ENCODE assay signal across 8 mouse cellular contexts in the genomic region with DNA sequence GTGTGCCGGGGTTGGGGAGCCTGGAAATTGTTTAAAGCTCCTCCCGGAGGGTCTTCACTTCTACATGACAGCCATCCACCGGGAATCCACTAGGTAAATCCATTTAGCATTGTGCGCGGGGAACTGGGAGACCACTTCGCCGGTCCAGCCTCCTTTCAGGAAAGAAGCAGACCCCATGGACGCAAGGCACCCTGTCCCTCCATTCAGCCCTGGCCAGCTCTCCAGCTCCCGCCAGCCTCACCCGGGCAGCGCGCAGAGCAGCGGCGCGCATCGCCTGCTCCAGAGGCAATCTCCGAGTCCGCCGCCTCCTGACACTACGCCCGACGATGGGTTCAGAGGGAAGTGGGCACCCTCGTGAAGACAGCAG.
DNase-seq lines count a peak whose midpoint lies in the region; ATAC-seq lines count a peak whose summit lies in the region.

No protein-coding gene starts in this region.

- H3K4me2 ChIP-seq in neural tube, embryonic 14.5 days (ENCODE audit: low read depth, low read length) = peak overlapping the region; percentile 64

- peaks cover 20% of the 10 kb centered on the region for H3K4me1 ChIP-seq in limb, embryonic 10.5 days
- H3K4me1 ChIP-seq in neural tube, embryonic 14.5 days (ENCODE audit: control insufficient read depth, insufficient read depth, low read length) = peaks cover 5% of the 10 kb centered on the region; the same call in 1 of the 2 replicates

- H3K27ac ChIP-seq in limb, embryonic 10.5 days = peak overlapping the region; percentile 68; the same call in 1 of the 2 replicates
- peak overlapping the region; percentile 91 for H3K27ac ChIP-seq in neural tube, embryonic 14.5 days (ENCODE audit: low read depth, low read length)

- ATAC-seq in cerebellum, adult (ENCODE audit: insufficient number of reproducible peaks, low FRiP score, low TSS enrichment) = no peak
- ATAC-seq in granulocyte monocyte progenitor cell, adult 5-6 weeks (replicated peaks; ENCODE audit: poor library complexity, severe bottlenecking) = peak; percentile 66
- ATAC-seq in neural tube, embryonic 14.5 days (ENCODE audit: low read depth) = peak; percentile 71

- WGBS in limb, embryonic 10.5 days = under 1% methylated on average over 23 of the region's 23 CpGs
- under 1% methylated on average over 23 of the region's 23 CpGs for WGBS in neural tube, embryonic 14.5 days

- H3K4me3 ChIP-seq in limb, embryonic 10.5 days = peak overlapping the region; percentile 70
- peak overlapping the region; percentile 66 for H3K4me3 ChIP-seq in neural tube, embryonic 14.5 days (ENCODE audit: low read depth, low read length)

- H3K36me3 ChIP-seq in limb, embryonic 10.5 days = no peaks in the 10 kb centered on the region
- H3K36me3 ChIP-seq in neural tube, embryonic 14.5 days (ENCODE audit: control insufficient read depth, insufficient read depth, low read length) = no peaks in the 10 kb centered on the region

- peak overlapping the region; percentile 86 for H3K9ac ChIP-seq in neural tube, embryonic 14.5 days (replicated peaks; ENCODE audit: low read depth, low read length)

- H3K27me3 ChIP-seq in limb, embryonic 10.5 days (ENCODE audit: low read depth, poor library complexity, severe bottlenecking) = peaks cover 47% of the 10 kb centered on the region
- H3K27me3 ChIP-seq in neural tube, embryonic 14.5 days (ENCODE audit: control insufficient read depth, insufficient read depth, low read length) = no peaks in the 10 kb centered on the region

- DNase-seq in cerebellum, adult 11 months = peak; percentile 54
- DNase-seq in testis, postnatal 10 days (ENCODE audit: low spot score) = peak; percentile 49
- no peak for DNase-seq in testis, postnatal 14 days (ENCODE audit: low spot score)
- DNase-seq in limb, embryonic 10.5 days (ENCODE audit: low spot score) = peak; percentile 64
- DNase-seq in adrenal gland, postnatal 4 days (ENCODE audit: low spot score in 2 of 2) = no peak

- no peaks in the 10 kb centered on the region for H3K9me3 ChIP-seq in limb, embryonic 10.5 days (replicated peaks)
- H3K9me3 ChIP-seq in neural tube, embryonic 14.5 days (ENCODE audit: control insufficient read depth, low read length) = no peaks in the 10 kb centered on the region

Comparison
In these comparisons a context has a peak if more than half of its experiments do, and no peak if none do; other contexts are left out.
1. DNase-seq: peak in cerebellum, adult 11 months (single experiment), testis, postnatal 10 days (single experiment) and limb, embryonic 10.5 days (single experiment); none in testis, postnatal 14 days (single experiment) and adrenal gland, postnatal 4 days (0 of 2).